Mouse (Mus musculus): ENCODE measurements around the gene Reps2.

DNA sequence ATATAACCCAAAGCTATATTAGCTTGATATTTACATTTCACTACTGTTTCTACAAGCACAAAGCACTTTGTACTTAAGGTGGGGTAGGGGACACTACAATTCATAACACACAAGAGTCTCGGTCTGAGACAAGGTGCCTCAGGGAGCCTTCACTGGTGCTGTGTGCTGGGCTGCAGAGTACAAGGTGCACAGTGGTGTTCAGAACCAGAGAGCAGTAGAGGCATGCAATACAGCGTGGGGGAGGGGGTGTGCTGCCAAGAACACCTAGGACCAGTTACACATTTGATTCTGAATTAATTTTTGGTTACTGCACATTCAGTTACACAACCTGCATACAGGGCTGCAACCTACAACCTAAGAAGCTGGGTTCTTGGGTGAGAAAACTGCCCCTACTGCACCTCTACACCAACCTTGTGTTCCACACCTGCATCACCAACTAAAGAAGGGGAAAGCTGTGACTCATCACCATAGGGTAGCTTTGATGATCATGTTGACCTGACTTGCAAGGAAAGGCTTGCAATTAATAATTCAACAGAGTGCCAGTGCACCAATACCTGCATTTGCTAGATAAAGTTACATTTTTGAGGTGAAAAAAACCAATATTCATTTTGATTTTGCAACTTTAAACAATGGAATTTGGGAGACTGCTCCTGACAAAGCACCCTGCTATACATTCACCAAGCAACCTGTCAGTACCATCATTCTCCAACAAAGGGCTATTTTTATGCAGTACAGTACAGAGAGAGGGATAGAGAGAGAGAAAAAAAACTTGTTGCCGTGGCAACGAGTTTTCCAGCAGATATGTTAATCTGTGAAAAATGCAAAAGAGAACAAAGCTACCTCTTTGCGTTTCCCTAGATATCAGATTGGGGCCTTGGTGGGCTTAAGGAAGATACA lies 22.0 kb downstream of the Reps2 start:
- TF ChIP-seq CHD2 (IDR thresholded peaks at IDR 0.05; ENCODE audit: low read depth, low read length), result no peak
- no peak for TF ChIP-seq ZNF384 (IDR thresholded peaks at IDR 0.05; ENCODE audit: low read depth, low read length)
- no peak for TF ChIP-seq HCFC1 (IDR thresholded peaks at IDR 0.05; ENCODE audit: borderline replicate concordance, insufficient read depth, low read length)
- TF ChIP-seq ZC3H11A (IDR thresholded peaks at IDR 0.05; ENCODE audit: borderline replicate concordance, low read depth, low read length), result no peak
